Mouse (Mus musculus): ENCODE results near the gene Wdr43. TPM values are rescaled to one million over a fixed set of nuclear protein-coding genes. Genes with fewer than 3 reads are reported as not detected.
A peak's percentile ranks its signal among the peaks of the same experiment; 100 is the strongest.
"Not testable (repeated sequence)": the region's sequence is repeated elsewhere in the genome, so short reads cannot be mapped to it uniquely, and the experiment has no call there.

Wdr43 gene
- 10 to 100 TPM; 29.5 to 33.9 TPM for total RNA-seq (2021)

DNA sequence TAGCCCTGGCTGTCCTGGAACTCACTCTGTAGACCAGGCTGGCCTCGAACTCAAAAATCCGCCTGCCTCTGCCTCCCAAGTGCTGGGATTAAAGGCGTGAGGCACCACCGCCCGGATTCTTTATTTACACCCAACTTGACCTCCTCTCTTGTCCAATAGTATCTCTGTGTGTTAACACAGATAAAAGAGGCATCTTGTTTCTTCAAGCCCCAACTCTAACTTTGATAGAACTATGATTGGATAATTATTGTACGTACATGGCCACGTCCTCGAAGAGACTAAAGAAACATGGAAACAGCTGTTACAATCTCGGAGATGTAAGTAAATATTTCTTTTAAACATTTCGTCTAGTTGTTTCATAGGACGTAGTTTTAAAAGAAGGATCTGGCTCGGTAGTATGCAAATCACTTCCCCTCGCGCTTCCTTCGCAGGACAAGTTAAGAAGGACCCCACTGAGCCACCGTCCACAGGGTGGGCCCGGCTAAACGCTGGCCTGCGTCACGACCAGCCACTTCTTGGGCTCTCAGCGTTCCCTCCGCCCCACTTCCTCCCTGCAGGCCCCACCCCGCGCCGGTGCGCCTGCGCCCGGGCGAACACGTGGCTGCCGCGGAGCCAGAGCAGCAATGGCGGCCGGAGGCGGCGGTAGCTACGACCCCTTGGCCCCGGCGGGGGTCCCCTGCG is at the start of gene Wdr43:
Gene Wdr43, plus strand, starts transcription at position 258 of the 681 bp plus-strand sequence.
- DNase-seq = peak; percentile 97

DNA sequence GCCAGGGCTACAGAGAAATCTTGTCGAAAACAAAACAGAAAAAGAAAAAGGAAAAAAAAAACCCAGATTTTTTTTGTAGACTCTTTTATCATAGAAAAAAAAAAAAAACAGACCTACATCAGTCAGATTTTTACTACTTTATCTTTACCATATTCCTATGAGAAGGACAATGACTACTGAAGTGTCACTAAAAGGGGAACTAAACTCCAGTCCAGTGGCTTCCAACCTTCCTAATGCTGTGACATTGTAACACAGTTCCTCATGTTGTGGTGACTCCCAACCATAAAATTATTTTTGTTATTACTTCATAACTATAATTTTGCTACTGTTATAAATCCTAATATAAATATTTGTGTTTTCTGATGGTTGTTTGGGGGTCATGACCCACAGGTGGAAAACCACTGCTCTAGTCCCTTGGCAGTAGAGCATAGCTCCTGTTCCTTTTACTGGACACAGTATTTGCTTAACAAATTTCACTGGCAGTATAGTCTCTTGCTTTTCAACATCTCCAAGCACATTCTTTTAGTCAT is 36.5 kb upstream of the Wdr43 start:
- DNase-seq = no peak

DNA sequence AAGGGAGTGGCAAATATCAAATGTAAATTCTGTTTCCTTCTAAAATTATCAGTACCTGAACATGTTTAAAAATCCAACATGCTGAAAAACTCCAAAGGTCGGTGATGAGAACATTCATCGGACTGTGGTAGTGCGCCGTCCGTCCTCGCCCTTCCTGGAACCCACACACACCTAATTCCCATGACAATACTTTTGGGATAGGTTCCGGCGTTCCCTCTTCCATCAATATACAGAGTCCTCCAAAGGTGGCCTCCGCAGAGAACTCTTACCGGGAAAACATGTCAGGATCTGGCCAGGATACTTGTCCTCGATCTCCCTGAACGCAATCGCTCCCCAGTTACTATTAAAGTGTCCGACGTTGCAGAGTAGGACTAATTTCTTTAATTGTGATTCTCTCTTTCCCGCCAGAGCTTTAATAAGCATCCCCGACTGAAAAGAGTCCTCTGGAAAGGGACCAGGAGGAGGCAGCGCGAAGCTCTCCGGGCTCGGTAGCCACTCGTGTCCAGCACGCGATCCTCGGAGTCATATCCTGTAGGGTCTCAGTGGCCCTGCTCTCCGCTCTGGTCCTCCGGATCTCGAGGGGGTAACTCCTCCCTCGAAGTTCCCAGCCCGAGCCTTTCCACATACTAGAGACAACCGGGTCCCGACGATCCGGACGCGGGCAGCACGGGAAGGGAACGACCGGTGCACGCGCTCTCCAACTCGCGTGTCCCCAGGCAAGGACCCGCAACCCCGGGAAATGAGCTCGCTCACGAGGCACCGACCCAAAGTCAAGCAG is 17.6 kb upstream of the Wdr43 start:
- DNase-seq = no peak

DNA sequence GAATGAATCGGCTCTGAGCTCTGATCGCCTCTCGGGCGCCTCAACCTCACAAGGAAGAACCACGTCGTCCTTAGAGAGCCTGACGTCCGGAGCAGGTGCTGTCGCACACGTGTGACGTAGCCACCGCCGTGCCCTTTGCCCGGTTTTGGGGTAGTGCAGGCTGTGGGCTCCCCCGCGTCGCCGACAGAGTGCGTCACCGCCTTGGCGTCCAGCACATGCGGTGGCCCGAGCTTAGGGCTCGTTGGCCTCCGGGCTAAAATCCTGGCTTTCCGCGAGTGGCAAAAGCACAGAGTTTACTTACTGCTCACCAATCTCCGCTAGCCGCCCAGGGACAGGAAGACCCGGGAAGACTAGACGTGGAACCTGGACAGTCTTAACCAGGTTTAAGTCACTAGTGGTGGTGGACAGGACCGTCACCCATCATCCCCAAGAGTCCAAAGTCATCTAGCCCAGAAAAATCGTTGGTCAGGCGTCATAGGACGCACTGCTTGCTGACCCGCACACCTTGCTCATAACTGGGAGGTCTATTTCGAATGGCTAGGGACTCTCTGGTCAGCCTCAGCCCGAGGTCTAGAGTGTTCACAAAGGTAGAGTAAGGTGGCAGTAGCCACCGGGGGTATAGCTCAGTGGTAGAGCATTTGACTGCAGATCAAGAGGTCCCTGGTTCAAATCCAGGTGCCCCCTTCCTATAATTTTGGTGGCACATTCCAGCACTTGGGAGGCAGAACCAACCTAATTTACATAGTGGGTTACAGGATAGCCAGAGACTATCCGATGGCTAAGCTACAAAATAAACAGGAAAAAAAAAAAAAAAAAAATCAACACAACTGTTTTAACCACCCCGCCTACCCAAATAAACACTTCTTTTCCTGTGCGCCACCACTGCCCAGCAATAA is 16.8 kb upstream of the Wdr43 start:
- DNase-seq = peak; percentile 86

DNA sequence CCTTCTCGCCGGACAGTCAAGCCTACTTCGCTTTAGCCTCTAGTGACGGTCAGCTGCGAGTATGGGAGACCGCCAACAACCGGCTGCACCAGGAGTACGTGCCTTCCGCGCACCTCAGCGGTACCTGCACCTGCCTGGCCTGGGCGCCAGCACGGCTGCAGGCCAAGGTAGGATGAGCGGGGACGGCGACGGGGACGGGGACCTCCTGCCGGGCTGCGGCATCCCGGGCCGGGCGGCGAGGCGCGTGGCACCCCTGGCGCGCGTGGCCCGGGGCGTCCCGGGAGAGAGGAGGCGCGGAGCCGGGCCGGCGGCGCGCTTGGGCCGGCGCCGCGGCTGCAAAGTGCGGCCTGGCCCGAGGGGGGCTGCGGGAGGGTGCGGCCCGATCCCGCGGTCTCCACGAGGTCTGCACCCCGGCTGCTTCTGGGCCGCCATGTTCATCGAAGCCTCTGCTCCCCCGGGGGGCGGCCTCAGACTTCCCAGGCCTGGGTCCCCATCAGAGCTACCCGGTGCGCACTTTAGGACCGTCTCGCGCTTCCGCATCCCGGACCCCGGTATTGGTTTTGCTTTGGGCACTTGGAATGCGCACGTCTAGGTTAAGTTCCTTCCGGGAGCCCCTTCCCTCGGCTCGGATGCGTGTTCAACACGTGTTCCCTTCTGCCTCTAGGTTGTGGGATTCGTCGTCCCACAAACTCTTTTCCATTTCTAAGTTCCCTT is 781 bp downstream of the Wdr43 start:
- peak; percentile 22 for DNase-seq

DNA sequence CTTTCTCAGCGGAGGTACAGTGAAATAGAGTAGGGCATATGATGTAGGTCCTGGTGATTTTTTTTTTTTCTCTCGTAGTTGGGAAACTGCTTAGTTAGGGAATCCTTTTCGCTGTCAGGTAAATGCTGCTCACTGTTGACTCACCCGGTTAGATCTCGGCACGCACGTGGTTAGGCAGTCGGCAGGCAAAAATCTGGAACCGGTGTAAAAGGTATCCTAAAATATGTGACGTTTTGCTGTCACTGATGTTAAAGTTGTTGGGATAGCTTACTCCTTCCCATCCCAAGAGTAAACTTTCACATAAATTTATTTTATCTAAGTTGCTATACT is 1.3 kb downstream of the Wdr43 start:
- DNase-seq = no peak

DNA sequence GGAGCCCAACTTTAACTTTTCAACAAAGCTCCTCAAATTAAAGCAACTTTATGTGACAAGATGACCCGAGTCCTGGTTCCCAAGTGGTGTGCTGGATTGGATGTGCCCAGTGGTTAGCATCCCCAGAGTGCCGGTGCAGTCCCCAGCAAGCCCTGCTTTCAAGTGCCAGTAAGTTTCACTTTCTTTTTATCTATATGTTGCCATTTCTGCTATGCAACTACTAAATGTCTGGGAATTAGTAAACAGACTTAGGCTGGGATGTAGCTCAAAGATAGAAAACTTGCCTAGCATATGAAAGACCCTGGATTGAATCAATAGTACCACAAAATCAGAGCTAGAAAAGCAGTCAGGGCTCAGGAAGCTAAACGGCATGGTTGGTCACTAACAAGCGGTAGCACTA is 2.3 kb downstream of the Wdr43 start:
- no peak for DNase-seq

DNA sequence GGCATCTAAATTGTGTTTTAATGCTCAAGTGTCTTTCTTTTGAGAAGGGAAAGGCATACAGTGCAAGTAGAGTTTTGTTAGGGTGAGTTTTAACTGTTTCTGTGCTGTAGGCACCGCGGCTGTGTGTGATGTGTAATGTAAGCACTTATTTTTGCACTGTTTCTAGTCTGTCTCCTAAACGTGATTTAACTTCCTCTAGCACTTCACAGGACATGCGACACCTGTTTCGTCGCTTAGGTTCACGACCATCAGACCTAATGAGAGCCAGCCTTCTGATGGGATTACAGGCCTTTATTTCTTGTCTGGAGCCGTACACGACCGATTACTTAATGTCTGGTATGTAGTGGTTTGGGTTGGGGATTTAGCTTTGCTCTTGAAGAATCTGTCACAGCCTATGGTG is 16.1 kb downstream of the Wdr43 start:
- no peak for DNase-seq

DNA sequence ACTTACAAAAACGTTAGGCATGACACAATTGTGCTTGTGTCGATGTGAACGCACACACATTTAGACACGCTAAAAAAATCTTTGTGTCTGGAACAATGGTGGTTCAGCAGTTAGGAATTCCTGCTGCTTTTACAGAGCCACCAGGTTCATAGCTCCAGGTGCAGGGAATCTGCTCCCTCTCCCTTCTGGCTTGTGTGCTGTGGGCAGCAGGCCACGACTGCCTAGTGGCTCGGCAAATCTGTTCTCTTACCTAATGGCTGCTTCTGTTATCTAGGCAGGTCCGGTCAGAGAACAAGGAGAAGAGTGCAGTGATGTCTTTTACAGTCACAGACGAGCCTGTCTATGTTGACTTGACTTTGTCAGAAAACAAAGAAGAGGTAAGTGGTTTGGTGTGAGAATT is 17.7 kb downstream of the Wdr43 start:
- no peak for DNase-seq

DNA sequence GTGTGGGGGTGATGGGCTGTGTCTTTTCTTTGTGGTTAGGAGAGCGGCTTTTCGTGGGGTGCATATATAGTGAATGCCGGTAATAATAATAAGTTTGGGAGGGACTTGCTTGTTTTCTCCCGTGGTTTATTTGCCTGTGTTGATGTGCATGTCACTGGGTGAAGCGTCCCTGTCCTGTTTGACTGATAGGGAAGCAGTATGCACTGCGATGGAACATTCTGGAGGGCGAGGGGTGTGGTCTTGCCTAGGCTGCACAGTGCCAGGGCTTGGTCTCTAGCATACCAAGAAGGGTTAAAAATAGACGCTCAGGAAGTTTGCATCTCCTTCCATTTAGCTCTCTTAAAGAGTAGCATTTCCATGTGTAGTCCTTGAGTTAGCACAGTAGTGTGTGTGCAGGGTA is 21.1 kb downstream of the Wdr43 start:
- DNase-seq = no peak

DNA sequence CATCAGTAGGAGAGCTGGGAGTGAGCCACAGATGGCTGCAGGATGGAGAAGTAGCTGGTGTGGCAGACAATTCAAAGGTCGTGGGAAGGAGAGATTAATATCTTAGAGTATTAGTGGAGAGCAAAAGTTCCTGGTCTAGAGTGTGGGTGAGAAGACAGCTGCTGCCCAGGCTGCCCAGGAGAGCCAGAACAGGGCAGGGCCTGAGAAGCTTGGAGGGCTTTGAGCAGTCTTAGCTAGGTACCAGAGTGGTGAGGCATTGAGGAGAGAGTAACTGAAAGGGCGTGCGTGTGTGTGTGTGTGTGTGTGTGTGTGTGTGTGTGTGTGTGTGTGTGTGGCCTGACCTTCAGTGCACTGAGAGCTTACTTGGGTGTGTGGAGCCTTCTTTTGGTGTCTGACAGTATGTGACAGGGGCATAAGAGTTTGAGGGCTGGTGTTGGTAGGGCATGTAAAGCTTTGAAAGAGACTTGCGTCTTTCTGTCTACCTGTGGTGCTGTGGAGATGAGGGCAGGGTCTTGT is 22.1 kb downstream of the Wdr43 start:
- DNase-seq = no peak

DNA sequence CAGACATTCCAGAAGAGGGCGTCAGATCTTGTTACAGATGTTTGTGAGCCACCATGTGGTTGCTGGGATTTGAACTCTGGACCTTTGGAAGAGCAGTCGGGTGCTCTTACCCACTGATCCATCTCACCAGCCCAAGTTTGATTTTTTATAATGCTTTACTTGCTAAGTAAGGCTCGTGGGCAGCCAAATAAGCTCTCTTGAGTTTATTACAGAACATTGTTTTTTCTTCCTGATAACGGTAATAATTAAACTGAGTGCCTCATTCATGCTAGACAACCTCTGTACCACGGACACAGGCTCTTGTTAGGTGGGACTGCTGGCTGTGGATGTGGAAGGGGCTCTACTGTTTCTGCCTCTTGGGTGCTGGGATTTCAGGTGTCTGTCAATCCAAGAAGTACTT is 23.4 kb downstream of the Wdr43 start:
- DNase-seq = not testable (repeated sequence)

DNA sequence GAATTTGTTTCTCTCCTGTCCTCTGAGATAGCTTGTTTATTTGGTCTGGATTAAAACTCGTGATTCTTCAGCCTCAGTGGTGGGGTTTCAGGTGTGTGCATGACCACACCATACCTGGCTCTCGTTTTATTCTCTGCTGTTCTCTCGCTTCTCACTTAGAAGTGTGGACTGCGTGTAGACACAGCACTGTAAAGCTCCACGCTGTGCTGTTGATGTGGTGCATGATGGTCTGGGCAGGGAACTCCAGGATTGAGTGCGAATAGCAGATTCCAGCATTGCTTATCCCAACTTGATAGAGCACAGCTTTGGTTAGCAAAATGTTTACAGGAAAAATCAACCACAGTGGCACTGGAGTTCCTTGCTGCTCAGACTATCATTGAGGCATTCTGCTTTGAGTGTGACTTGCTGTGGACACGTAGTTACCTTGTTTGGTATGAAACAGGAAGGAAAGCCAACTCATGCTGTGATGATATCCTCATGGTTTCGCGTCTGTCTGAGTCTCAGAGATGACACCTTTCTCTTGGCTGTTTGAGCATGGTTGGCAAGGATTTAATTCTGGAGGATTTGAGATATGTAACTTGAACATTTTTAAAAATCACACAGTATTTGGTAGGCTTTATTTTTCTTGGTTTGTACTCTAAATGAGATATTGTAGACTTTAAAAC is 24.9 kb downstream of the Wdr43 start:
- DNase-seq = no peak

DNA sequence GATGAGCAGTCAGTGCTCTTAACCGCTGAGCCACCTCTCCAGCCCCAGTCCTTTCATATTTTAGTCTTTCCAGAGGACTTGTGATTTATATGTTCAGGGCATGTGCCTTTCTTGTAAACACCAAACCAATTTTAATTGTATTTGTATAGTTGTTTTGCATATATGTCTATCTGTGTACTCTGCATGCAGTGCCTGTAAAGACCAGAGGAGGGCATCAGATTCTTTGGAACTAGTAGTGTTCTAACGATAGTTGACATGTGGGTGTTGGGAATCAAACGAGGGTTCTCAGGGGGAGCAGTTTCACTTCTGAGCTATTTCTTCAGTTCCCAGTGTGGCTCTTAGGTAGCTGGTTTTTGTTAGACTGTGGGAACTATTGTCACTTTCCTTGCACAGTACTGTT is 26.5 kb downstream of the Wdr43 start:
- no peak for DNase-seq

DNA sequence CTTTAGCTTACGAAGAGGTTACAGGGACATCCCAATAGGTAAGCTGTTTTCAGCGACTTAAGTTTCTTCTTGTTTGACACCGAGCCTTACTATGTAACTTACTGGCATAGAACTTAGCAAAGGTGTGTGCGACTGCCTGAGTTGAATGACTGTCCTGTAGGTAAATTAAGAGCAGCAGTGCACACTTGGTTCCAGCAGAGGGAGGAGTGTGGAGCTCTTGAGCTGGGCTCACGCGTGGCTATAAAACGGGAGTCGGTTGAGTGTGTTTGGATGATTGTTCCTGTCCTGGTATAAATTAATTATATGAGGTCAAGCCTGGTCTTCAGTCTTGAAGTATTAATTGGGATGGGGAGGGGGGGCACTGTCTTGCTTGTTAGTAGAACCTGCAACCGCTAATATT is 34.3 kb downstream of the Wdr43 start:
- DNase-seq = no peak

DNA sequence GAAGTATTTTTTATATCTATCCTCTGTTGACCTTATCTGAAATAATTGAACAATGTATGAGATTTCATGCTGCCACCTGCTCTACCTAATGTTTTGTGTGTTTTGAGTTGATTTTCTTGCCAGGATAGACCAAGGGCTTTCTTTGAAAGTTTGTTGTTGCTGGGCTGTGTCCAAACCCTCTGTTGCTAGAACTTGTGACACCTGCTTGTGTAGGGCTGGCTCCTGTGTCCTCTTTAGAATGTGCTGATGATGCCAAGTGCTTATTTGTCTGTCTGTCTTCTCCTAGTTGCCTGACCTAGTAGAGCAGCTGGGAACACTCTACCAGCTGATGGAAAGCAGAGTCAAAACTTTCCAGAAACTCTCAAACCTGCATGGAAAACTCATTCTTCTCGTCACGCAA is 36.8 kb downstream of the Wdr43 start:
- DNase-seq = no peak

DNA sequence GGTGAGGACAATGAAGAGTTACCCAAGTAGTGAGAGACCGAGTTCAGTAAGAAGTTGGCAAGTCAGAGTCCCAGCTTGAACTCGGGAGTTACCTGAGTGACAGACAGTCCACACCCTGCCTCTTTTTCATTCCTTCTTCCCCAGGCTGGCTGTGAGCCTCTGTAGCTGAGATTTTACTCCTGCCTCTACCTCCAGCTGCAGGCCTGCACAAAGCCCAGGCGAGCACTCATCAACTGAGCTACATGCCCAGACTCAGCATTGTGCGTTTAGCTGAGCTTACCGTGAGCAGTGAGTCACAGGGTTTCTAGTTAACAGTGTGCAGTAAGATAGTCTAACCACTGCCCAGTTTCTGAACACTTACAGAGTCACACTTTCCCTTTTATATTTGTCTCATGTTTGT is 37.2 kb downstream of the Wdr43 start:
- no peak for DNase-seq

DNA sequence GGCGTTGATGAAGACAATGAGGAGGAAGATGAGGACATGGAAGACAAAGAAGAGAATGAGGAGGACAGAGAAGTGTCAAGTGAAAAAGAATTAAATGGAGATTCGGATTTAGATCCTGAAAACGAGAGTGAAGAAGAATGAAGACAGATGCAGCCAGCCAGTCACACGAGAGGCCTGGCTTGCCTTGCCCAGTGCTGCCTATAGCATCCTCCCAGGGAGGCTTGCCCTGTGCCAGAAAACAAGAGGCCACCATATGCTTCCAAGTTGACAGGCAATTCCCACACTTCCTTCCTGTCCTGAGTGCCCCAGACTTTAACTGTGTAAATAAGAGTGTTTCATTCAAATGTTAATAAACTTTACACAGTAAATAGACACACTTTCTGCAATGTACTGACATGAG is 41.8 kb downstream of the Wdr43 start:
- no peak for DNase-seq

DNA sequence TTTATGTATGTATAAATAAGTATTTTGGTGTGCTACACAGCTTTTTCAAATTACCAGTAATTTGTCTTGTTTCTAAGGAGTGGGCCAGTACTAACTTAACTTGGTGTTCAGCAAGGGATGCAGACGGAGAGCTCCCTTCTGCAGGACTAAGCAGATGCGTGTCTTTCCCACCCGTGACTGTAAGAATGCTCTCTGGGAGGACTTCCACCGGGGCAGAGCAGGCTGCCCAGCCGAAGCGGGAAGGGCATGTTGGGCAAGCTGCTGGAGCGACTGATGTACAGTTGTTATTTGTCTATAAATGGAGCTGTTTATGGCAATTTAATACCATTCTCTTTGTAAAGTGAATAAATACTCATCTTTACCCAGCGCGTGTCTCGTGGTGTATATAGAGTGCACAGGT is 43.0 kb downstream of the Wdr43 start:
- DNase-seq = no peak

DNA sequence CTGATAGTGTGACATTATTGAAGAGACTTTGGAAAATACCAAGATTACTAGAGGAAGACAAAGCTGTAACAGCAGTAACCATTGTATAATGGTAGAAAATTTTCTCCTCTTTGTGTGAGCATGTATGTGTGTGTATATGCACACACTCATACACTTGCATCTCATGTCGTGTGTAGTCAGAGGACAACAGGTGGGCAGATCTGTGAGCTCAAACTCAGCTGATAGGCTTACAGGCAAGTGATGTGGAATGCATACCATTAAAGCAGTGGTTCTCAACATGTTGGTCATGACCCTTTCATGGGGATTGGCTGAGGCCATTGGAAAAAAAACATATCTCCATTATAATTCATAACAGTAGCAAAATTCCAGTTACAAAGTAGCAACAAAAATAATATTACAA is 44.7 kb downstream of the Wdr43 start:
- no peak for DNase-seq

DNA sequence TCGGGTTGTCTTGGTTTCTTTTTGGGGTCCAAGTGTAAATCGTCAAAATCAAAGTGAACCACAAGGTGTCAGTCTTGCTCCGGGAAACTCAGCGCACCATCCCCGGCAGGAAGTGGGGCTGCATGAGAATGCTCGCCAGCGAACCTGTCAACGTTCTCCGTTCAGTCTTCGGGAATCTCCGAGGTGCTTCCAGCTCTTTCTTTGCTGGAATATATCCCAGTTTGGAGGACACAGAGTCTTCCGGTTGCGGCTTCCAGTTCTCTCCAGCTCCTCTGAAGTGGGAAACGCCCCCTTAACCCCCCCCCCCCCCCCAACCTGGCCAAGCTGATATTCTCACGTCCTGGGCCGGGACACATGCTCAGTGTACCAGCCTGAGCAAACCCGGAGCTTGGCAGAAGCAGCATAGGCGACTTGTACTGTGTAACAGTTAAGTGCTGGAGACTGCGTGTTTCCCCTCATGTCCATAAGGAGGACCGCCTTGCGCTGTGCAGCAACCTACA is 47.1 kb downstream of the Wdr43 start:
- DNase-seq = peak; percentile 84
